Mouse (Mus musculus): ENCODE results near the gene Stk16.

GRCm38 (mm10) chr1:75214886-75215285 lies 4.2 kb downstream of the Stk16 start:
- TF ChIP-seq POLR2A (IDR thresholded peaks at IDR 0.05; ENCODE audit: borderline replicate concordance, extremely low read depth, low read depth, low read length) (no peak), CTCF (IDR thresholded peaks at IDR 0.05; ENCODE audit: insufficient read depth, low read length) (no peak)
